Mouse (Mus musculus) cerebellum, adult 2 months (tissue): ENCODE measurements around the gene Tcea3.

ENCODE experiments used
- CTCF ChIP-seq: fragments of 200-500 bp; IDR thresholded peaks from 2 replicates; pipeline ENCODE4 v1.5.1; 2011; ENCODE audit warnings: low read depth, mild to moderate bottlenecking, control low read depth, low read length, moderate library complexity, borderline replicate concordance; ENCODE audit not compliant: insufficient read depth
- POLR2A ChIP-seq: fragments of 200-500 bp; IDR thresholded peaks from 2 replicates; pipeline ENCODE4 v1.6.1; 2011; ENCODE audit warnings: low read length, control low read depth, borderline replicate concordance; ENCODE audit not compliant: insufficient read depth

- TF ChIP-seq CTCF (no peak), POLR2A (no peak)
Measured at GRCm38 (mm10) chr4:136242728-136243127, 4.8 kb upstream of the Tcea3 start.
